Mouse (Mus musculus) embryo, embryonic 11 days (tissue): ENCODE results near the gene Csnk2a1.
A peak's percentile ranks its signal among the peaks of the same experiment; 100 is the strongest.
"Not testable (repeated sequence)": the region's sequence is repeated elsewhere in the genome, so short reads cannot be mapped to it uniquely, and the experiment has no call there.

Source experiments
- DNase-seq: peaks from one replicate; pipeline ENCODE4 v3.0.0-alpha.2; 2015

Csnk2a1 gene

GRCm38 (mm10) chr2:152226248-152227050 is at the start of gene Csnk2a1:
TSS of gene Csnk2a1 (plus strand) at chr2:152226839.
- DNase-seq, result peak; percentile 96

DNA sequence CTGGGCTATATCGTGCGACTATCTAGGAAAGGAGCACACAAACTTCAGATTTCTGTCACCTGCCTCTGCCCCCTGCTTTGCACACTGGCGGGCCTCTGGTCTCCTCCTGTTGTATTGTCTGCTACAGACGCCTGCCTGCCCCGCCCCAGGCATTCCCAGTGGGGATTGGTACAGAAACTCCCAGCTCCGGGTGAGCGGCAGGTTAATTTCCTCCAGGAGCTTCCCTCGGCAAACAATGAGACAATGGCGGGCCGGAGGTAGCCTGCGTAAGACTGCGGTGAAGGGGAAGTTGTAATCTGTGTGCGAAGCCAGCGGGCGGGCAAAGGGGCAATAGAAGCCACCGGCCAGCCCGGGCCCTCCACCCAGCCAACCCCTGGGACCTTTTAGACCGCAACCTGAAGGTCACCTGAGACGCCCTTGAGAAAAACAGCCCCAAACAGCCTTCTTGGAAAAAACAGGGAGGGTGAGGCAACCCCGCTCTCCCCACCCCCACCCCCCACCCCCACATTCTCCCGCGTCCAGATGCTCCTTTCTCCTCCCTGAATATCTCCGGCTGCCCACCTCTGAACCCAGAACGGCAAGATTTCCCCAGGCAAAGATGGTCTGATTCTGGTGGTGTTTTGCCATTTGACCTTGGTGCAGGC is 49.4 kb upstream of the Csnk2a1 start:
- peak; percentile 55 for DNase-seq

- no peak for DNase-seq
Observed at GRCm38 (mm10) chr2:152177806-152178170, 48.9 kb upstream of the Csnk2a1 start.

- DNase-seq, result no peak
Observed at GRCm38 (mm10) chr2:152178345-152178744, 48.3 kb upstream of the Csnk2a1 start.

DNA sequence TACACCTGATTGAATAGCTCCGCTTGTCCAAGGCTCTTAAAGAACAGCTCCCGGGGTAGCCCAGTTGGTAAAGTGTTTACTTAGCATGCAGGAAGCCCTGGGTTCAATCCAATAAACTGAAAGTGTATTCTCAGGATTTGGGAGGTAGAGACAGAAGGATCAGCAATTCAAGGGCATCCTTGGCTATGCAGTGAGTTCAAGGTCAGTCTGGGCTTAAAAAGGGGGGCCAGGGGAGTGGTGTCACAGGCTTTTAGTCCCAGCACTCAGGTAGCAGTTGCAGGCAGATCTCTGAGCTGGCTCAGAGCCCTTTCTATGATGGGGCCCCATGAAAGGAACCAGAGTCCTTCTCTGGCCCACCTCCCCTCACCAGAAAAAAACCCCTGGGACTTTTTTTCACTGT is 47.3 kb upstream of the Csnk2a1 start:
- DNase-seq, result no peak

GRCm38 (mm10) chr2:152180323-152180722 is 46.3 kb upstream of the Csnk2a1 start:
- DNase-seq, result no peak

DNA sequence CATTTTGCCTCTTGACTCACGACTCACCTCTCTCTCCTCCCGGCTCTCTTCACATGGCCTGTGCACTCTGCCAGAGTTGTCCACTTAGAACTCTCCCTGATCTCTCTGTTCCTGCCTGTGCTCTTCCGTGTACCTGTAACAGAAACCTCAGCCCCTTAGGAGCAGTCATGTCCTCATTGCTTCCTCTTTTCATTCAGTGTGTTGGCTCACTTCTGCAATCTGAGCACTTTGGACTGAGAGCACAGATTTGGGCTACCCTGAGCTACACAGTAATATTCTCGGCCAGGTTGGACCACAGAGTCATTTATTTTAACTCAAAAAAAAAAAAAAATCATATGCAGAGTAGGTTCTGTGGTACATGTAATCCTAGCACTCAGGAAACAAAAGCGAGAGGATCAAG is 39.5 kb upstream of the Csnk2a1 start:
- no peak for DNase-seq

DNA sequence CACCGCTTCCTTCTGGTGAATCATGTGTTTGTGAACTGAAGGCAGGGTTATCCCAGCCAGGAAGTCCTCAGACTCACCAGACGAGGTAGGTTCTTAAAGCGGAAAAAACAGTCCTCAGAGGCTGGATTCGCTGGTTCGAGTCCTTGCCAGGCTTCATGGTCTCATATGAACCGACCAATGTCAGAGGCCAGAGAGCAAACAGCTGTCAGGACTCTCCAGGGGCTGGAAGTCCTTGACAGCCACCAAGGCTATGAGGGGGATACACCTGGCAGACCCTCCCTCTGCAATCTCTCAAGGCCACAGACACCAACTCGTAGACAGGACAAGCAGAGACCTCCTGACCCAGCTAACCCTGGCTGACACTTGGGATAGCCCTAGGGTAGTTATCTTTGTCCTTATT is 37.4 kb upstream of the Csnk2a1 start:
- no peak for DNase-seq

DNA sequence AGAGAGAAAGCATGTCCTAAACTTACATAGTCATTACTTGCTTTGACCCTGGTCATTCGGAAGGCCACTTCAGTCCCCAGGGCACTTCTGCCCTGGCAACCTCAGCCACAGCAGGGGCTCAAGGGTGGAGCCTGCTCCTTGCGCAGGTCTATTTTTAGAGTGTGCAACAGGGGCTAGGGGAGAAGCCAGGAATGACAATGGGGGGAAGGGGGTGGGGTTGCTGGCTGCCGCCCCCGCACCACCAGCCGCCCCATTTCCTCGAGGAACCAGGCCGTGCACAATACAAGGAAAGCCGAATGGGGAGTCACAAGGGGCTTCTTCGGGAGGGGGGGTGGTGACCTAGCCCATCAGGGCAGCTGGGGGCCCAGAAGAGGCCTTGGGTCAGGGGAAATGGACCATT is 37.0 kb upstream of the Csnk2a1 start:
- DNase-seq, result peak; percentile 10

DNA sequence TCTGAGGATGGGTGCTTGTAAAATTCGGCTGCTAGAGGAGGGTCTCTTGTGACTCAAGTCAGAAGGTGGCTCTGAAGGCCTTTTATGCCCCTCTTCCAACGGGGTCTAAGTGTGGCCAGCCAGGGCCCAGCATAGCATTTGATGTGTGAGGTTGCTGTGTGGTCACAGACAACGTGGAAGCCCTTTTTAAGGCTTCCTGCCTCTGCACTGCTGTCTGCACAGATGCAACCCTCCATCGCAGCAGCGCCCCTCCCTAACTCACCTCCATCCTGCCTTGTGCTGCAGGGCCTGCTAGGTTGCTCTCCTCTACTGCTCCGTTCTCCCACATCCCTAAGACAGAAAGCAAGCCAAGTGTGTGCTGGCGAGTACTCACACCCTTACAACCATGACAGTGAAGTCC is 36.5 kb upstream of the Csnk2a1 start:
- no peak for DNase-seq

DNA sequence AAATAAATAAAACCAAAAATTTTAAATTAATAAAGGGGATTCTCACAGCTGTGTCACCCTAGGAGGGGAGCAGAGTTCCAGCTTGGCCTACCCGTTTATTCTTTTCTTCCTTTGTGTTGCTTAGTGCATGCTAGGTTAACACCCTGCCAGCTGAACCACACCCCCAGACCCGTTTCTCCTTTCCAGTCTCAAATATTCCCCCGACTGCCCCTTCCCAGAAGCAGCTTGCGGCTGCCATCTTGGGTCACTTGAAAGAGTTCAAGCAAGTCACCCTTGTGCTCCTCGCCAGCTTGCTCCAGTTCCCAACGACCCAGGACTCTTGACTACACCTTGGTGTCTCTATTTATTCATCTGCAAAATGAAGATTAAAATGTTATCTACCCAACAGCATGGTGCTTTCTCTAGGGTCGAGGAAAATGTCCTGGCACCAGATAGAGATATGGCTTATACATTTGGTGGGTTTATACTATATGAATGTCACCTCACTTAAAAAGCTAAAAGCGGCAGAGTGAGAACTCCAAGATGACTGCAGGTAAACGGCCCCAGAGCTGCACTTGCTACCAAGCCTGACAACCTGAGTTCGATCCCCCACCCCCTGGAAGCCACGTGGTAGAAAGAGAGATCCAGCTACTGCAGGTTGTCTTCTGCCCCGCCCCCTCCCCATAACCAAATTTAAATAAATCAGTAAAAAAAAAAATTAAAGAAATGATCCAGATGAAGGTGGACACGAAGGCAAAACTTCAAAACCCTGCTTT is 33.9 kb upstream of the Csnk2a1 start:
- DNase-seq, result no peak

GRCm38 (mm10) chr2:152193346-152193710 is 33.3 kb upstream of the Csnk2a1 start:
- DNase-seq, result no peak

DNA sequence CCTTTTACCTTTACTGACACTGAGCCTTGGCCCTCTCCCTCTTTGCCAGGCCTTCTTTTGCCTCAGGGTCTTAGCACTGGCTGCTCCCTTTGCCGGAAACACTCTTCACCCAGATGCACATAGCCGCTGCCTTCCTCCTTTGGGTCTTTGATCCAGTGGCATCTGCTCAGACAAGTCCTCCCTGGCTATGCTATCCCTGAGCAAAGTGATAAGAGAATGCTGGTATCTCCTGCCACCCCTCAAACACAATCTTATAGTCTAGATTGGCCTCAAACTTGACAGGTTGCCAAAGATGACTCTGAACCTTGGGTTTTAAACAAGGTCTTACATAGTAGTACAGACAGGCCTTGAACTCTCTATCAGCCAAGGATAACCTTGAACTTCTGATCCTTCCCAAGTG is 32.1 kb upstream of the Csnk2a1 start:
- DNase-seq, result no peak

GRCm38 (mm10) chr2:152196896-152197295 is 29.7 kb upstream of the Csnk2a1 start:
- no peak for DNase-seq

- peak; percentile 91 for DNase-seq
Observed at GRCm38 (mm10) chr2:152197301-152197712, 29.3 kb upstream of the Csnk2a1 start.

DNA sequence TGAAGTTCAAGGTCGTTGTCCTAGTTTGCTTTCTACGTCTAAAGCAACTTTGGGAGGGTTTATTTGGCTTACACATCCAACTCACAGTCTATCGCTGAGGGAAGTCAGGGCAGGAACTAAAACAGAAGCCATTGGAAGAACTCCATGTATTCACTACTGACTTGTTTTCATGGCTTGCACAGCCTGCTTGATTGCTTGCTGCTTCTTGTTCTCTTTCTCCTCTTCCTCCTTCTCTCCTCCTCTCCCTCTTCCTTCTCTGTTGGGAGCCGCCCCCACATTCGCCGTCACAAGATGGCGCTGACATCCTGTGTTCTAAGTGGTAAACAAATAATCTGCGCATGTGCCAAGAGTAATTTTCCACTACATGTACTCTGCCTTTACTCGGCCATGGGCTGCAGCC is 20.5 kb upstream of the Csnk2a1 start:
- DNase-seq, result not testable (repeated sequence)

DNA sequence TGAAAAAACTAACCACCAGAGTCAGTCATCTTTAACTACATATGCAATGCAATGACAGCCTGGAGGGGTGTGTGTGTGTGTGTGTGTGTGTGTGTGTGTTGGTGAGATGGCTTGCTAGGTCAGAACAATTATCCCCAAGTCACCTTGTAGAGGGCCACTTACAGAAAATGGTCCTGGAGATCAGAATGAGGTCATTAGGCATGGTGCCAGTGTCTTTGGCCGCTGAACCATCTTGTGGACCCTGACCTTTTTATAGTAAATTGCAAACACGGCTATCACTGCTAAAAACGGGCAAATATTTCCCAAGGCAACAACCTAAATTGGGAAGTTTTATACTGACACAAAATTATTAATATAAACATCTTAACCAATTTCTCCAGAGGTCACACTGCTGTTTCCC is 14.8 kb upstream of the Csnk2a1 start:
- DNase-seq, result no peak

DNA sequence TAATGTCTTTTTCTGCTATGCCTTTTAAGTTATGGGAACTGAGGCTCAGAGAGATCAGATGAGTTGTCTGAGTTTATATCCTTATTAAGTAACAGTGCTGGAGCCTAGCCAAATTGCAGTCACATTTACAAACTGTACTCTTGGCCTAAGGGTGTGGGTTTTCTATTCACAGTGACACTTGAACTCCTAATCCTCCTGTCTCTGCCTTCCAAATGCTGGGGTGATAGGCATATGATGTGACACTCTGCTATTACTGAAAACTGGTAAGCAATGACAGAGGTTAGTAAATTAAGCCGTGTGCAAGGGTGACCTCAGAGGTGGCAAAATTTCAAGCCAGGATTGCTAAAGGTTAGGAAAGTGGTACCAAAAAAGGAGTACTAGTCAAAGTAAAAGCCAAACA is 9.7 kb upstream of the Csnk2a1 start:
- DNase-seq, result no peak

DNA sequence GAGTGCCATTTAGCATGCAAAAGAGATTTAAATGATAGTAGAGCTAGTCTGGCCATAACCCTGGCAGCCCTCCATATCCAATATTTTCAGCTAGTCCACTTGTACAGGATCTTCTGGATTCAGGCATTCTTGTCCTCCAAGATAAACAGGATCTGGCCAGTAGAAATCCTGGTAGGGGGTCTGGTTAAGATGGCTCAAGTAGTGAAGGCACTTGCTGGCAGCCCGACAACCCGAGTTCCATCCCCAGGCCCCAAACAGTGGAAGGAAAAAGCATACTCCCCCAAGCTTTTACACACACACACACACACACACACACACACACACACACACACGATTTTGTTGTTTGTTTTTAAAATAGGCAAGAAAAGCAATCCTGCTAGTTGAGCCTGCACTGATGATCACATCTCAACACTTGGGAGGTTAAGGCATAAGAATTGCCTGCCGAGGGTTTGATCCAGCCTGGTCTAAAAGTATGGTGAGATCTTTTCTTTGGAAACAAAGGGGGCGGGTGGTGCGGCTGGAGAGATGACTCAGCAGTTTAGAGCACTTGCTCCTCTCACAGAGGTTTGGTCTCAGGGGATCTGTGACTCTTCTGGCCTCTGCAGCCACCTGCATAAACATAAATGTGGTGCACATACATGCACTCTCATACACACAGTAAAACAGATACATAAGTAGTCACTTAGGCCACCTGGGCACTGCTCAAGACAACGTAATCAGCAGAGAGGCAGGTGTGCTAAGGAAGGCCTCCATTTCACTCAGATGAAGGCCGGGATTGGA is 2.9 kb upstream of the Csnk2a1 start:
- DNase-seq, result no peak

GRCm38 (mm10) chr2:152225536-152225935 is 1.1 kb upstream of the Csnk2a1 start:
- DNase-seq, result no peak

GRCm38 (mm10) chr2:152227051-152227481 is 427 bp downstream of the Csnk2a1 start:
- DNase-seq, result peak; percentile 73

DNA sequence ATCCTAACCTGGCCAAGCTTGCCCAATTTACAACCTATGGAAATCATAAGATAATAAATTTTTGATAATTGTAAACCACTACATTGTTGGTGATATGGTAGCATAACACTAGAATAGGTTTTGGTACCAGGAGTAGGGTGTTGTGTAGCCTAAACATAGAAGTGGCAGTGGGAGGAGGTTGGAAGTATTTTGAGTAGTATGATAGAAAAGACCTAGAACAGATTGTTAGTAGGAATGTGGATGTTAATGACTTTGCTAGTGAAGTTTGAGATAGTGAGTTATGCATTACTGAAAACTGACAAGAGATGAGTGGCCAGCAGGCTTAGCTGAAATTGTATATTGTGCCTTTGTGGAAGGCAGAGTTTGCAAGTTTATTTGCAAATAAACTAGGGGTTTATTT is 3.4 kb downstream of the Csnk2a1 start:
- DNase-seq, result no peak

- no peak for DNase-seq
Observed at GRCm38 (mm10) chr2:152237926-152238325, 11.3 kb downstream of the Csnk2a1 start.
